Mouse (Mus musculus) brain, embryonic 14.5 days (tissue): ENCODE measurements at regions not wholly inside any gene's neighbourhood (a gene's known extent, or its start where the extent isn't known, plus 50 kb on each side); places are given as distances from the start of the nearest gene placed in this dataset.

Experiments
- CTCF ChIP-seq: fragments of 200-500 bp; IDR thresholded peaks from 2 replicates; pipeline ENCODE4 v1.5.1; 2012; ENCODE audit warnings: inconsistent platforms, mild to moderate bottlenecking, moderate library complexity, borderline replicate concordance; ENCODE audit not compliant: insufficient read depth, insufficient read length; ENCODE audit errors: extremely low read depth
- POLR2A ChIP-seq: fragments of 200-500 bp; IDR thresholded peaks from 2 replicates; pipeline ENCODE4 v1.6.1; 2012; ENCODE audit warnings: mild to moderate bottlenecking, inconsistent platforms, borderline replicate concordance; ENCODE audit not compliant: poor library complexity, insufficient read depth, insufficient read length, severe bottlenecking; ENCODE audit errors: extremely low read depth

- TF ChIP-seq CTCF (no peak), POLR2A (no peak)
Observed at GRCm38 (mm10) chr9:68231131-68231530, 390.9 kb downstream of the Vps13c start.
